Mouse (Mus musculus) bone marrow macrophage, adult 2 months (primary cell): ENCODE measurements around the gene Tor4a.

Experiments used
- CTCF ChIP-seq: IDR thresholded peaks from 2 replicates; pipeline ENCODE4 v1.5.1; 2012; ENCODE audit warnings: low read depth, mild to moderate bottlenecking, low read length, moderate library complexity
- POLR2A ChIP-seq: IDR thresholded peaks from 2 replicates; pipeline ENCODE4 v1.6.1; 2012; ENCODE audit warnings: mild to moderate bottlenecking, low read depth, low read length, borderline replicate concordance

DNA sequence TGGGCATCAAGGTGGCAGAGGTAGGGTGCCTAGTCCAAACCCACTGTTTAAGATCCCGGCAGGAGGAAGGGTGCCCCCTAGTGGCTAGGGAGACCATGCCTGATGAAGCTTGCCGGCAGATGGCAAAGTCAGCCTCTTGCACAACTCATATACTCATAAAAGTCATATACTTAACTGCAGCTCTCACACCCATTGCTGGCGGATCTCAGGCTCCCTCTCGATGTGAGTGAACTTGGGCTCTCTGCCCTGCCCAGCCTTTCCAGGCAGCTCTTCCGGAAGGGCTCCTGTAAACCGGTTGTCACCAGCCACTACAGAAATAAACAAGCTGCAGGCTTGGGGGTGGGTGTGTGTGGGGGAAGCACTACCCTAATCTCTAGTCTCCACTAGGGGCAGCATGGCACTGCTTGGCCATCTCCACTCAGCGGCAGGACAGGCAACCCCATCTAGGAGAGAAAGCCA, 31.8 kb upstream of the Tor4a start:
- peak; percentile 83 for TF ChIP-seq CTCF
- TF ChIP-seq POLR2A = no peak
